Mouse (Mus musculus): ENCODE measurements around the gene Ap3b1.

The Ap3b1 gene

DNA sequence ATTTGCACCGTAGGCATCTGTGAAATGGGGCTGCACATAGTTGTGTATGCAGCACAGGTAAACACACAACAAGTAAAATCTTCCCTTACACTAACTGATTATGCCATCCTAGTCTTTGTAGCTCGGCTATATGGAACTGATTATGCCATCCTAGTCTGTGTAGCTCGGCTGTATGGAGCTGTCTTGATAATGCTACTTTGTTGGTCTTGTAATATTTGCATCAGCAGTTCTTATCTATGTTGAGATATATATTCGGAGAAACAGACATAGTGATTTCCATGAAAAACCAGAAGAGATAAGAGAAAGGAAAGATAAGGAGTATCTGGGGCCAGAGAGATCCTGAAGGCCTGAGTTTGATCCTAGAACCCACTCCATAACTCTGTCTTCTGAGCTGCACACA is 178.6 kb downstream of the Ap3b1 start:
- in situ Hi-C loops (cut with MboI, MseI) = no loop called here

GRCm38 (mm10) chr13:94539851-94540646 is 181.3 kb downstream of the Ap3b1 start:
- in situ Hi-C loops (cut with MboI, MseI) = no loop called here

- in situ Hi-C loops (cut with MboI, MseI) = no loop called here
Measured at GRCm38 (mm10) chr13:94542061-94542460, 183.3 kb downstream of the Ap3b1 start.

DNA sequence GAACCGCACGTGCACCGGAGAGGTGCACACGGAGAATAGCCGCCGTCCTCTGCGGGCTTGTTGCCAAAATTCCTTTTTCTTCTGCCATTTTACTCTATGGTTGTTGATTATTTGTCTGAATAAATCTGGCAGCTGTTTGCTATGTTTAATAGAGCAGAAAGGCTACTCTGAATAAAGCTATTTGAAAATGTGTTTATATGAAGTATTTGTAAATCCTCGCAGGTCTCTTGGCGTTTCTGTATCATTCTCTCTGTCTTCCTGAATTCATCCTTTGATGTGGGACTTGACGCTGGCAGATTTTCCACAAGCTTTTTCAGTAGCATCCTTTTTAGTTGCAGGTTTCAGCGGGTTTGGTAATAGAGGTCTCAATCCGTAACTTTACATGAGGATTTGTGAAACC is 185.5 kb downstream of the Ap3b1 start:
- in situ Hi-C loops (cut with MboI, MseI) = no loop called here

GRCm38 (mm10) chr13:94545739-94546138 is 187.0 kb downstream of the Ap3b1 start:
- in situ Hi-C loops (cut with MboI, MseI) = no loop called here

DNA sequence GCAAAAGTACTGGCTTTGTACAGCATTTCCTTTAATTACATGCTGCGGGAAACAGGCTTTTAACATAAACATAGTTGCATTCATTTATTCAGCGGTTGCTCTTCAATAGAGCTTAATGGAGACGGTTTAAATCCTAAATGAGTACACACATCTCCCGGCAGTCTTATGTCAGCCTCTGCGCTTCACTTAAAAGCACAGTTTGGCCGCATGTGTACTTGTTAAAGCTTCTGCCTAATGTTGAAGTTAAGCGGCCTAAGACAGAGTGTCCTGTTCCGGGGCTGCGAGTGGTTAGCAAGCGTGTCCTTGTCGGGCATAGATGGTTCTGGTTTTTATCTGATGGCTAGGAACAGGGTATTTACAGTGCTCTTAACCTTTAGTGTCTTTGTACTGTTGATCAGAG is 187.5 kb downstream of the Ap3b1 start:
- in situ Hi-C loops (cut with MboI, MseI) = no loop called here

DNA sequence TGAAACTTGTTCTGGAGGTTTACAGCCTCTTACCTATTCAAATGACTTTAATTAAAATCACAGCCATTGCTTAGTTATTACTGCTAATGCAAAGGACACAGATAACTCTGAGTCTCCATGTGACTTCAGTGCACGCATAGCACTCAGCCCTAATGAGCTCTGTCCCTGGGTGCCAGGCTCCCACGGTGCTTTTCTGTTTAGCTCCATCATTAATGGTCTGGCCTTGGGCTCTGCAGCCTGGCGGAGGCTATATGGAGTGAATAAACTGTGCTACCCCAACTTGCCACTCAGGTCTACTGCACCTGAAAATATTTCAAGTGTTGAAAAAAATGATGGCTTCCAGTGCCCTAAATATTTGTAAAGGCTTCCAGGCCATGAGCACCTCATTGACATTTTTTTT is 190.8 kb downstream of the Ap3b1 start:
- in situ Hi-C loops (cut with MboI, MseI) = no loop called here

DNA sequence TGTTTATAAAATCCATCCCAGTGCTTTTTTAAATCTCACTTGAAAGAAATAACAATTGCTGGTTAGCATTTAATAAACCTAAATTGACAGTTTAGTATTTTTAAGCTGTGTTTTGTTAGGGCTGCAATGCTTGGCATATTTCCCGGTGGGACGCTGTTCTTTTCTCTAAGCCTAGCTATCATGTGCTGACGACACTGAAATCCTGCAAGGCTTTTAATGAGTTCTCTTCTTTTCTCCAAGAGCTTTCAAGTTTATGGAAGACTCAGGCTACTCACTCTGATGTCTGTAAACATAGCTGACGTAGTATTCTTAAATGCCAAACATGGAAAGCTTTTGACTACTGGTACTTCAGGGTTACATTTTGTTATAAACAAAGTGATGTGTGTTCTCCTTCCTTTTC is 191.3 kb downstream of the Ap3b1 start:
- in situ Hi-C loops (cut with MboI, MseI) = no loop called here

DNA sequence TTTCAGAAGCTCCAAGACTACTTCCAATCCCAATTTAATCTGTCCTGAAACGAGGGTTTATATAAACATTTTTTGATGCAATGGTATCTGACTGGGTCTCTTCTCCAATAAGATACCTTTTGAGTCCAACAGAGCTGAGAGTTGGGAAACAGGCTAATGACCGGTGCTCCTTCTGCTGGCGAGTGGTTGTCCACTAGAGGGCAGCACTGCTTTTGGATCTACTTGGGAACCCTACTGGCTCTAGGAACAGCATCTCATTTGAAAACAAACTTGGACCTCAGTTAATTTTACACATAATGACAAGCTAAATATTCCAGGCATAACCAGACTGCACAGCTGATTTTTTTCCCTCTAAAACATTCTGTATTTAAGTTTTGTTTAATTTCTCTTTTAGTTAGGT is 201.3 kb downstream of the Ap3b1 start:
- in situ Hi-C loops (cut with MboI, MseI) = loop anchor here (10.0 kb wide), 1 partner anchor 385 kb away; no protein-coding TSS in a partner anchor

DNA sequence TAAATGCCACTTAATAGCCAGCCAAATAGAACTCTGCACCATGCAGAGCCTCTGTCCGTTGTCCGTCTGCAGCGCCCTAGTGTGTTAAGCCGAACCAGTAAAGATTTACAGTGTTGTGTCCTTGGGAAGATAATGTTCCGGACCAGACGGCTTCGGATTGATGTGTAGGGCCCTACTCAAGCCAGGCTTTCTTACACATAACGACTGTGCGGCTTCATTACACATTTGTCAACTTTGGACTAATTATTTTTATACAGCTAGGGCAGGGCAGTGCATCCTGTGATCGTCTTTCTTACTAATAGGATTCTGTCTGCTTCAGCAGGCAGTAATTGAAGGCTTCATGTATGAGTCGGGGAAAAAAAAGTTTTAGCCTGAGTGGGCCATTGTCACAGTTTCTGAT is 202.1 kb downstream of the Ap3b1 start:
- in situ Hi-C loops (cut with MboI, MseI) = loop anchor here (10.0 kb wide), 1 partner anchor 384 kb away; no protein-coding TSS in a partner anchor

- in situ Hi-C loops (cut with MboI, MseI) = loop anchor here (10.0 kb wide), 1 partner anchor 382 kb away; no protein-coding TSS in a partner anchor
Measured at GRCm38 (mm10) chr13:94562652-94563339, 204.0 kb downstream of the Ap3b1 start.

DNA sequence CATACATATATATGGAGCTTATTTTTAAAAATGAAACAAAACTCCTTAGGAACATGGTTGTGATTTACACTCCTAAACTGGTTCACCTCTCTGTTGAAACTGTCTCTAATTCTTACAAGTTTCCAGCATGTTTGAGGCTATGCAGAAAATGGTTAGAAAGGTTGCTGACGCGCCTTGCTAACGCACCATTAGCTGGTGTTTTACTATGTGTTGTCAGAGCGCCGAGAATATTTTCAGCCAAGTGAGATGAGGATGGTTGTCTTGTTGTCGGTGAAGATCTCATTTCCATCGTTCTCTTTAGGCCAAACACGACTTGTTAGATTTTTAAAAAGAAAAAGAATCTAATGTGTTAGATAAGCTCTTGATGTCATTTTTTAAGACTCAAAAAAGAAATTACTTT is 205.1 kb downstream of the Ap3b1 start:
- in situ Hi-C loops (cut with MboI, MseI) = loop anchor here (10.0 kb wide), 1 partner anchor 381 kb away; no protein-coding TSS in a partner anchor

DNA sequence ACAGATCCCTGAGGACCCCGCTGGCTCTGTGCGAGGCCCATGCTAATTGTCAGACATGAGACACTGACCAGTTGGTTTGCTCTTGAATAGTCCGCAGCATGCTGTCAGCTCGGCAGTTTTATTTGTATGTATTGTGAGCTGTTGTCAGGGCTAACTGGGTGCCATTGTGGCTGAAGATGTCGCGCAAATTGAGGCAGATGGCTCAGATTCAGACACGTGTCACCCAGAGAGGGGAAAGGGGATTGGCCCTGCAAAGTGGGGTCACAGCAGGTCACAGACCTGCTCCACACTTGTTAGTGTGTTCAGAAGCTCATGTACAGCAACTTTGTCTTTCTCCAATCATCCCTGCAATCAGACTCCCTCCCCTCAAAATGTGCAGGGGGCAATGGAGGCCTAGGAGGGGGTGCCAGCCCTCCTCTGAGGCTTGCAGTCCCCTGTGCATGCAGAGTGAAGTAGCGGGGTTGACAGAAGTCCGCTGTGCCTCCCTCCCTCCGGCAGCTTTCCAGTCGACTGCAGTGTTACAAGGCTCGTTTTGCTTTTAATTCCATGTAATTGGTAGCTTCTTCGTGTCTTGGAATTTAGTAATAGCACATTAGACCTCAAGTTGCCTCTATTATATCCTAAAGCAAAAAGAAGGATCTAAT is 205.7 kb downstream of the Ap3b1 start:
- in situ Hi-C loops (cut with MboI, MseI) = loop anchor here (10.0 kb wide), 1 partner anchor 380 kb away; no protein-coding TSS in a partner anchor

DNA sequence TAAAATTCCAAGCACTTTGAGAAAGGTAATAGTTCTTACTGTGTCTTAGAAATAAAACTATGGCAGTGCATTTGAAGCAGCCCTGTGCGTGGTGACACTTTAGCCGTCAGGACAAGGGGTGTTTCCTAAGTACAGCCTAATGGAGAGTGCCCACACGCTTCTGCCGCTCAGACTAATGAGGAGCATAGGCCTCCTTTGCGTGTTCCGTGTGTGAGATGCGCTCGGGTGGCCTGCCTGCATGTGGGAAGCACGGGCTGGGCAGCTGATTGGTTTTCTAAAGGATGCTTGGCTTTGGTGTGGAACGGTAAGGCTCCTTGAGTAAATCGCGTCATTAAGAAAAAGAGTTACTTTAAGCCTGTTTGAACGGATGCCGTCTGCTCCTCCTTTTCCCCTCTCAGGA is 206.4 kb downstream of the Ap3b1 start:
- in situ Hi-C loops (cut with MboI, MseI) = loop anchor here (10.0 kb wide), 1 partner anchor 380 kb away; no protein-coding TSS in a partner anchor

- in situ Hi-C loops (cut with MboI, MseI) = loop anchor here (10.0 kb wide), 1 partner anchor 379 kb away; no protein-coding TSS in a partner anchor
Measured at GRCm38 (mm10) chr13:94565616-94566015, 206.9 kb downstream of the Ap3b1 start.

DNA sequence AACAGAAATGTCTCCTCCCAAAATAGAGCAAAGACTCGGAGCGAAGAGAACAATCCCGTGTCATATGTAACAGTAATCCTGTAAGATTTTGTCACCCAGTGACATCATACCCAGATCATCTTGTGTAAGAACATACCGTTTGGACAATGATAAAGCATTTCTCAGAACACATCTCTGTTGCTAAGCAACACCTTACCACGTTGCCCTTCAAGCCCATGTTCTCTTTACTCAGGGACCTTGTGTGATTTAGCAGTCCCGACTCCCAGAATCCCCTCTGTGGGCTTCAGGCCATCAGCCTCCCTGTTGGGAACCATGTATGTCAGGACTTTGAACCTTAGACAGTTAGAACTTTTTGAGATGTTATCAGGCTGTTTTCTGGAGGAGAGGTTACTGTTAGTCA is 209.0 kb downstream of the Ap3b1 start:
- in situ Hi-C loops (cut with MboI, MseI) = loop anchor here (10.0 kb wide), 1 partner anchor 377 kb away; no protein-coding TSS in a partner anchor

DNA sequence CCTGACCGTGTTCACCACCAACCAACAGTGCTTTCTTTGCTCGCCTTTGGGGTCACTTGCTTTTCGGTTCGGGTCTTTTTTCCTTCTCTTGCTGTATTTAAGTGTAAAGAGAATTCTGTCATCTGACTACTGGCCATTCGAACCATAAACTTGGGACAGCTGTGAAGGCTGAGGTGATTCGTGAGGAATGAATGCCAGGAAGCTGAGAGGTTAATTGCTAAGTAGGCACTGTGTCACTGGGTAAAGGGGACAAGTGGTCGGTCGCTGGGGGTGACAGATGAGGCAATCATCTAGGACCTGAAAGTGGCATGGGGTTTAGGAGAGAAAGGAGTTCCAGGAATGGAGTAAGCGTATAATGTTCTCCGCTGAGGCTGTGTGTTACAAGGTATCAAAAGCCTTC is 212.2 kb downstream of the Ap3b1 start:
- in situ Hi-C loops (cut with MboI, MseI) = no loop called here

- in situ Hi-C loops (cut with MboI, MseI) = no loop called here
Measured at GRCm38 (mm10) chr13:94573356-94573755, 214.6 kb downstream of the Ap3b1 start.

DNA sequence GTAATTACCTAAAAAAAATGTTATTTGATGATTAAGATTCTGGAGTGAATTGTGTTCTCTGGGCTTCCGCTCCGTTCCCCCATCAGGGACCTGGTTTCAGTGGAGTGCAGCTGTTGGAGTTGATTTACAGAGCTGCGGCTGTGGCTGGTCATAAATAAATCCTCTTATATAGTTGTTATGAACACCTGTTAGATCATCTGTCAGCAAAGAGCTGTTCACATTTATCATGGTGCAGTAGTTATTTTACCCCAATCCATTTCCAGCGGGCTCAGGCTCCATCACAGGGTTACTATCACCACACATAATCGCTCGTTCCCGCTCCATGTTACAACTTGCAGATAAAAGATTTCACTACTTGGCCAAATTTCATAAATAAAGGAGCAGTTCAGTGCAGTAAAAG is 215.1 kb downstream of the Ap3b1 start:
- in situ Hi-C loops (cut with MboI, MseI) = no loop called here

DNA sequence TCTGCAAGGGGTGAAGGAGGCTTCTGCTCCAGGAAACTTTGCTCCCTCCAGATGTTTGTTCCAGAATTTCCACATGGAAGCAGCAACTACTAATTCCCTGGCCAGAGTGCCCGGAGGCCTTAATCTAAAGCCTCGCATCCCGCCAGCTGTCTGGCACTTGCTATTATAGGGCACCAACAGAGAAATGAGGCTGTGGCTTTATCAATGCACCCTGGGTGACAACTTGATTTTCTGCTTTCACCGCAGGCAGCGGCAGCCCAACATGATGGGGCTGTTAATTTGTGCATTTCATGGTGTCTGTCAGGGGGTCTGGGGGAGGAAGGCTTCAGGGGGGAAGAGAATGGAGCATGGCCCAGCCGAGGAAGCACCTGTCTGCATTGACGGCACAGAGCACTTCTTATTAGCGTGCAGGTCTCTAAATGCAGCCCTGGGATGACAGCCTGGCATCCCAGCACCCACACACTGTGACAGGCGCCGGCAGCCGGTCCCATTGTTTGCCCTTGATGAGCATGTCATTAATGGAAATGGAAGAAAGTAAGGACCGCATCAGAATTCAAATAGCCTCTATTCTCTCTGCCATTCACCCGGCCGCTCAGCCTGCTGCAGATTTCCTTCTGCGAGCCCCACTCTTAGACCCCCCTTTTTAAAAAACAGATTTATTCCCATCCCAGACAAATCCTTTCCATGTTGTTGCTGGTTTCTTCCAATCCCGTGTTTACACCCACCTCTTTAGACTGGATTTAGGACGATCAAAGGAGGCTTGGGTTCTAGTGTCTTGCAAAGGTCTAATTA is 217.0 kb downstream of the Ap3b1 start:
- in situ Hi-C loops (cut with MboI, MseI) = no loop called here

Data from T-helper 2 cell (primary cell).